20 mouse cellular contexts compared by ENCODE assay signal in the genomic region with DNA sequence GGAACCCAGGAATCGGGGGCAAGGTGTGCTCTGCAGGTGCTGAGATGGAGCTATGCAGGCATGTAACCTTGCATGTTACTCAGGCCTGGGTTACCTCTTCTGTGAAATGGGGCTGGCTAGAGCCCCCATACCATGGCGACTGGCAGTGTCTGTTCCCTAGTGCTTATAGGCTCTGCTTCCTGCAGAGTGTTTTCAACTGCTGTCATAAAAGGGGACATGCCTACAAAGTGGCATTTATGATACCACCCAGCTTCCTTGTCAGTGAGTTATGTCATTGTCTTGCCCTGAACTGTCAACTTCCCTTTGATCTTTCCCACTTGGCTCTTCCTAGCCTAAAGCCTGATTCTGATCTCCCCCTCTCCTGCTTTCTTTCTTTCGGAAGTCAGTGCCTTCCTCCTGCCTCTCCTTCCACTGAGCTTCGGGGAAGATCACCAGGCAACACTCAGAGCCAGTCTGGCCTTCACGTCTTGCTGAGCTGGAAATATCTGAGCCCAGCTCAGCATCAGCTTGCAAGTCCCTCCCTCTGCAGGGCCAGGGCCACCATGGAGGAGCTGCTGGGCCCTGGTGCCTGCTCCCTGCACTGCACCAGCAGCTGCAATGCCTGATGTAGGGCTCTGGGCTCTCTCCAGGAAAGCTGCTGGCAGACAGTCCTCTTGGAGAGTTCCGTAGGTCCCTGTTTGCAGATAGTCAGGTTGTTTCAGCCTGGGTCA. TPM values are rescaled to one million over a fixed set of nuclear protein-coding genes. Genes with fewer than 3 reads are reported as not detected.
DNase-seq lines count a peak whose midpoint lies in the region; ATAC-seq lines count a peak whose summit lies in the region.
"Had no signal": no experiment of that assay in that cellular context is flagged by ENCODE, and none has a peak within 500 bp of the region (broad histone marks: within the 10 kb centered on the region; RNA-seq: fewer than 3 reads in every experiment).

No protein-coding gene starts in this region.

- DNase-seq in adrenal gland, postnatal 14 days = peak; percentile 65
- no peak for DNase-seq in adrenal gland, postnatal 4 days (ENCODE audit: low spot score in 2 of 2)
- peak; percentile 7 for DNase-seq in heart, postnatal 4 days
- DNase-seq in heart, embryonic 10.5 days (ENCODE audit: low spot score) = no peak
- peak; percentile 43 for DNase-seq in brain, adult 2 months (ENCODE audit: low read depth, low spot score)
- DNase-seq in left cerebral cortex, postnatal 4 days = no peak
- DNase-seq in hindbrain, embryonic 11.5 days (ENCODE audit: low spot score) = no peak
- DNase-seq: cerebellum, adult 18-20 months; cerebellum, adult 9-11 months; cerebellum, postnatal 36 days; forebrain, postnatal 0 days; gastrocnemius, postnatal 25 days; heart, adult 11 months; heart, postnatal 10 days; kidney, adult 11 months; kidney, adult 9 months had no signal

- 48% methylated on average over 6 of the region's 6 CpGs for WGBS in heart, embryonic 10.5 days
- WGBS in hindbrain, embryonic 11.5 days = 59% methylated on average over 6 of the region's 6 CpGs

- no peak overlapping the region for H3K27ac ChIP-seq in heart, embryonic 10.5 days
- no peak overlapping the region for H3K27ac ChIP-seq in hindbrain, embryonic 11.5 days (ENCODE audit: low read depth, low read length)
- H3K27ac ChIP-seq: embryonic facial prominence, embryonic 10.5 days; forebrain, embryonic 13.5 days; hindbrain, embryonic 14.5 days had no signal

- no peak overlapping the region for H3K9ac ChIP-seq in hindbrain, embryonic 11.5 days (ENCODE audit: low read depth, low read length)
- H3K9ac ChIP-seq: forebrain, embryonic 13.5 days; forebrain, postnatal 0 days; hindbrain, embryonic 14.5 days had no signal

- H3K27me3 ChIP-seq in heart, embryonic 10.5 days (ENCODE audit: insufficient read depth, poor library complexity, severe bottlenecking) = no peaks in the 10 kb centered on the region; the same call in 1 of the 2 replicates
- H3K27me3 ChIP-seq in hindbrain, embryonic 11.5 days (ENCODE audit: control insufficient read depth, insufficient read depth, low read length) = no peaks in the 10 kb centered on the region

- peaks cover 24% of the 10 kb centered on the region; the same call in 1 of the 2 replicates for H3K4me1 ChIP-seq in heart, embryonic 10.5 days
- no peaks in the 10 kb centered on the region for H3K4me1 ChIP-seq in hindbrain, embryonic 11.5 days (replicated peaks; ENCODE audit: control insufficient read depth, insufficient read depth, low read length)
- H3K4me1 ChIP-seq: forebrain, embryonic 13.5 days had no signal

- no peaks in the 10 kb centered on the region for H3K36me3 ChIP-seq in heart, embryonic 10.5 days
- no peaks in the 10 kb centered on the region for H3K36me3 ChIP-seq in hindbrain, embryonic 11.5 days (ENCODE audit: control insufficient read depth, insufficient read depth, low read length)
- H3K36me3 ChIP-seq: embryonic facial prominence, embryonic 10.5 days had no signal

- H3K9me3 ChIP-seq in heart, embryonic 10.5 days = no peaks in the 10 kb centered on the region
- H3K9me3 ChIP-seq in hindbrain, embryonic 11.5 days (ENCODE audit: control insufficient read depth, low read length) = no peaks in the 10 kb centered on the region
- H3K9me3 ChIP-seq: embryonic facial prominence, embryonic 10.5 days; forebrain, embryonic 13.5 days had no signal

- H3K4me3 ChIP-seq in heart, embryonic 10.5 days = no peak overlapping the region
- H3K4me3 ChIP-seq in hindbrain, embryonic 11.5 days (ENCODE audit: low read depth, low read length) = no peak overlapping the region
- H3K4me3 ChIP-seq: embryonic facial prominence, embryonic 10.5 days; forebrain, embryonic 13.5 days had no signal

- intact Hi-C loops in left cerebral cortex, postnatal 4 days (cut with DNase I) = no loop called here

- ATAC-seq in hindbrain, embryonic 11.5 days (ENCODE audit: low FRiP score) = no peak
- ATAC-seq: forebrain, embryonic 13.5 days; forebrain, postnatal 0 days had no signal

- no peak overlapping the region for H3K4me2 ChIP-seq in hindbrain, embryonic 11.5 days (replicated peaks; ENCODE audit: low read depth, low read length)
- H3K4me2 ChIP-seq: forebrain, embryonic 13.5 days; hindbrain, embryonic 14.5 days had no signal

RNA-seq across cellular contexts. Expression of a gene that starts 15.4 kb away (rescaled TPM):
- 1.8 and 2.8 TPM in 2 replicates for total RNA-seq in adrenal gland, postnatal 14 days (2021)
- 1 to 10 TPM; 3.0 to 3.9 TPM for total RNA-seq in adrenal gland, postnatal 4 days (2021)
- not detected for total RNA-seq in heart, postnatal 4 days (2021)
- polyA plus RNA-seq in heart, embryonic 10.5 days (2016; fragmentation: Nextera tagmentation; extraction: Ambion mirVana) = 0.39 and 0.74 TPM in 2 replicates
- 1 to 10 TPM; 3.2 to 4.8 TPM for total RNA-seq in left cerebral cortex, postnatal 4 days (2021)
- polyA plus RNA-seq in hindbrain, embryonic 11.5 days (2014; fragmentation: Nextera tagmentation; extraction: Ambion mirVana) = 0.82 and 1.2 TPM in 2 replicates
- total RNA-seq: CH12.LX; gastrocnemius, postnatal 25 days had no signal

RNA-seq across cellular contexts. Expression of a gene that starts 23.4 kb away (rescaled TPM):
- 59.5 and 77.4 TPM in 2 replicates for total RNA-seq in adrenal gland, postnatal 14 days (2021)
- 10 to 100 TPM; 69.9 to 78.3 TPM for total RNA-seq in adrenal gland, postnatal 4 days (2021)
- 10 to 100 TPM; 45.6 to 45.7 TPM for total RNA-seq in heart, postnatal 4 days (2021)
- 55.7 and 62.6 TPM in 2 replicates for polyA plus RNA-seq in heart, embryonic 10.5 days (2016; fragmentation: Nextera tagmentation; extraction: Ambion mirVana)
- 100 to 1,000 TPM; 110 to 115 TPM for total RNA-seq in left cerebral cortex, postnatal 4 days (2021)
- polyA plus RNA-seq in hindbrain, embryonic 11.5 days (2014; fragmentation: Nextera tagmentation; extraction: Ambion mirVana) = 60.7 and 61.3 TPM in 2 replicates

Comparison
In these comparisons a context has a peak if more than half of its experiments do, and no peak if none do; other contexts are left out.
1. DNase-seq: peak in adrenal gland, postnatal 14 days (single experiment), heart, postnatal 4 days (single experiment) and brain, adult 2 months (single experiment); none in adrenal gland, postnatal 4 days (0 of 2), heart, embryonic 10.5 days (single experiment), left cerebral cortex, postnatal 4 days (single experiment) and hindbrain, embryonic 11.5 days (single experiment).